Mouse (Mus musculus) megakaryocyte, adult 5-6 weeks (primary cell): ENCODE results near the gene Srf. TPM values are rescaled to one million over a fixed set of nuclear protein-coding genes. Genes with fewer than 3 reads are reported as not detected.

Experiments
- ATAC-seq: 2 replicates; pipeline ENCODE4 v1.8.0; 2016; ENCODE audit warnings: mild to moderate bottlenecking, inconsistent platforms; ENCODE audit not compliant: poor library complexity, severe bottlenecking
- total RNA-seq, 2 experiments: library from RNA; stranded (forward) in 1 of 2; stranded (reverse) in 1 of 2; fragments of 153-499, 151-499 nt in 1 of 2; fragments of 221-1000, 200-1000 nt in 1 of 2; gene quantifications; 2 replicates each; pipeline versions ENCODE4 v1.2.3 to v1.2.4; 2015 to 2017

The Srf gene
- total RNA-seq (2015), result 28.5 and 34.0 TPM in 2 replicates
- 23.7 and 36.3 TPM in 2 replicates for total RNA-seq (2017)

- peak; percentile 90 for ATAC-seq
These were observed at the start of gene Srf for GRCm38 (mm10) chr17:46555673-46556583. Srf (minus strand) TSS chr17:46556175.

- no peak for ATAC-seq
These were observed 49.2 kb upstream of the Srf start for GRCm38 (mm10) chr17:46605126-46605525.

GRCm38 (mm10) chr17:46603229-46603628 is 47.3 kb upstream of the Srf start:
- ATAC-seq, result no peak

GRCm38 (mm10) chr17:46602212-46602611 is 46.2 kb upstream of the Srf start:
- peak; percentile 92 for ATAC-seq

GRCm38 (mm10) chr17:46600569-46600968 is 44.6 kb upstream of the Srf start:
- no peak for ATAC-seq

GRCm38 (mm10) chr17:46598963-46599362 is 43.0 kb upstream of the Srf start:
- no peak for ATAC-seq

- no peak for ATAC-seq
These were observed 42.0 kb upstream of the Srf start for GRCm38 (mm10) chr17:46597956-46598355.

- ATAC-seq, result no peak
These were observed 39.4 kb upstream of the Srf start for GRCm38 (mm10) chr17:46595336-46595735.

GRCm38 (mm10) chr17:46594606-46595005 is 38.6 kb upstream of the Srf start:
- ATAC-seq, result no peak

- no peak for ATAC-seq
These were observed 37.1 kb upstream of the Srf start for GRCm38 (mm10) chr17:46593124-46593523.

- no peak for ATAC-seq
These were observed 35.4 kb upstream of the Srf start for GRCm38 (mm10) chr17:46591406-46591805.

GRCm38 (mm10) chr17:46590439-46590838 is 34.5 kb upstream of the Srf start:
- ATAC-seq, result no peak

GRCm38 (mm10) chr17:46589635-46590314 is 33.8 kb upstream of the Srf start:
- no peak for ATAC-seq

GRCm38 (mm10) chr17:46588913-46589312 is 32.9 kb upstream of the Srf start:
- no peak for ATAC-seq

- ATAC-seq, result peak; percentile 85
These were observed 32.2 kb upstream of the Srf start for GRCm38 (mm10) chr17:46588173-46588572.

- peak; percentile 73 for ATAC-seq
These were observed 30.4 kb upstream of the Srf start for GRCm38 (mm10) chr17:46586327-46586726.

- no peak for ATAC-seq
These were observed 22.7 kb upstream of the Srf start for GRCm38 (mm10) chr17:46578650-46579049.

GRCm38 (mm10) chr17:46576070-46576469 is 20.1 kb upstream of the Srf start:
- ATAC-seq, result peak; percentile 38; the same call in 1 of the 2 replicates

GRCm38 (mm10) chr17:46574535-46574934 is 18.6 kb upstream of the Srf start:
- no peak for ATAC-seq

GRCm38 (mm10) chr17:46571005-46571404 is 15.0 kb upstream of the Srf start:
- ATAC-seq, result no peak

- ATAC-seq, result no peak
These were observed 3.2 kb upstream of the Srf start for GRCm38 (mm10) chr17:46559146-46559545.

- no peak for ATAC-seq
These were observed 2.2 kb upstream of the Srf start for GRCm38 (mm10) chr17:46558151-46558550.
